Mouse (Mus musculus) stomach, postnatal 0 days (tissue): ENCODE results near the gene Rabl2.

Experiments
- CTCF ChIP-seq: IDR thresholded peaks from 2 replicates; pipeline ENCODE4 v1.5.1; 2016; ENCODE audit warnings: antibody characterized with exemption, low read depth, mild to moderate bottlenecking, moderate library complexity
- EP300 ChIP-seq: optimal IDR thresholded peaks from 2 replicates; pipeline ENCODE3; 2016; ENCODE audit warnings: antibody characterized with exemption

- TF ChIP-seq CTCF: no peak
- TF ChIP-seq EP300: no peak
Measured at GRCm38 (mm10) chr15:89544171-89544570, 47.6 kb downstream of the Rabl2 start.
